Mouse (Mus musculus) thymus, postnatal 4 days (tissue): ENCODE data around the gene Ehf.

Source experiments
- DNase-seq: peaks from one replicate; pipeline ENCODE4 v3.0.0; 2021

The Ehf gene

DNA sequence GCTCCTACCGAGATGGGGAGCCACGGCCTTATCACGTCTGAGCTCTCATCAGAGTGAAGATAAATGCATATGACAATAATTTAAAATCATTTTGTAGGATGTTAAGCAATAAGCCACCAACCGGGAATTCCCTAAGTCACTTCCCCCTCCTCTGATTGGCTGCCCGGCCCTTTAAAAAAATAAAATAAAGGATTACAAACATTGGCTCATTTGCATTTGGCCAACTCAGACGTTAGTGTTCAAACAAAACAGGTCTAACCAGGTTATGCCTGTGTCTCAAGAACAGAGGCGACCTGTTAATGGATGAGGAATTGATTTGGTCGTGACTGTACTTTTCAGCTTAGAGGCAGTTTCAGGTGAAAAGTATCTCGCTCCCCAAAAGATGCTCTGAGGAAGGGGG lies at the start of gene Ehf:
Ehf (minus strand) TSS at position 147 of the 400 bp plus-strand sequence.
- no peak for DNase-seq

DNA sequence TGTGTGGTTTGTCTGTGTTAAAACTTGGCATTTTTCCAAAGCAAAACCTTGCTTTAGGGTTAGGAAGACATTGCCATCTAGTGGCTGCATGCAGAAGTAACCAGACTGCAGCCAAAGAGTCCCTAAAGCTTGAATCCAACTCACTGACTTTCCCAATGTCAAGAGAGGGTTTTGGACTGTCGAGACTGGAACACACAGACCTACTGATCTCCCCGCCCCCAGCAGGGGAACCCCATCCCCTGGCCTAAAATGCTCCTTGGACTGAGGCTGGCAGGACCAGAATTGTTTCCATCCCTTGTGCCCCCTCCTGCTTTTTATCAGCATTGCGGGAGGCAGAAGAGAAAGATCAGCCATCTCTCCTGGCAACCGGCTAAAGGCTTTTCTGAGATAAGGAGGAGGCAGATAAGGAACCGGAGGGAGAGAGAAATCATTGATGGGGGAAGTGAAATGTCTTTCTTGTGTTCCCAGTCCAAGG lies 44.4 kb upstream of the Ehf start:
- peak; percentile 33 for DNase-seq

DNA sequence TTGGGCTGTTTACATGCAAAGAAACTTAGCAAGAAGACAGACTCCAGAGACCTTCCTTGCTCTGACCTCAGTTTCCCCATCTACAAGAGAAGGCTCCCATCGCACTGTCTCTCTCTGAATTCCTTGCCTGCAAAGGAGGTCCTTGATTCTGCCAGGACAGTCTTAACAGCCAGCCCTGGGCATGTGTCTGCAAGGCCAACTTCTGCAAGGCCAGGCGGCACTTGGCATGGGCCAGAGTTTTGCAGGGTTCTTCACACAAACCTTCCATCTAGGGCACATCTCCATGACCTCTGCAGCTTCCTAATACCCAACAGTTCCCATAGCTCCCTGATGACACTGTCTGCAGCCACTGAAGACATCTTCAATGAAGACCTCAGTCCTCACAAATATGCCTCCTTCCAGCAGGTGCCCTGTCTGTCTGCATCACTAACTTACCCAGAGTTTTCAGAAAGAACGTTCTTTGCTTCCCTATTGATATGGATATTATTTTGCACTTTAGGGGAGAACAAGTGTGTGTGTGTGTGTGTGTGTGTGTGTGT lies 43.7 kb upstream of the Ehf start:
- DNase-seq = no peak

DNA sequence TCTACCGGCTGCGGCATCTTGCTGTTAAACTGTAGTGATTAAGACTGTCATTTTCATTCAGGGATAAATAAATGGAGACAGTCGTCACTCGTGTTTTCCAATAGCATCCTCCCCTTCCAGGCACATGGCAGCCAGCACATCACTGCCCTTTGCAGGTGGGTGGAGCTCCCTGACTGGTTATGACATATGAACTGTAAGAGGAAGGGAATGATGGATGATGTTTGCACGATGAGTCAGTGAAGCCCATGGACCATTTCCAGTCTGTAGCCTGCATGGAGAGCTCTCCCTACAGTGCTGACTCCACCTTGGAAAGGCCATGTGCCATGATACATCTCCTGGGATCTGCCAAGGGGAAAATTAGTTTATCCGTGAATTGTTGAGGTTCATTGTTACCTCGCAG lies 40.5 kb upstream of the Ehf start:
- DNase-seq = no peak

DNA sequence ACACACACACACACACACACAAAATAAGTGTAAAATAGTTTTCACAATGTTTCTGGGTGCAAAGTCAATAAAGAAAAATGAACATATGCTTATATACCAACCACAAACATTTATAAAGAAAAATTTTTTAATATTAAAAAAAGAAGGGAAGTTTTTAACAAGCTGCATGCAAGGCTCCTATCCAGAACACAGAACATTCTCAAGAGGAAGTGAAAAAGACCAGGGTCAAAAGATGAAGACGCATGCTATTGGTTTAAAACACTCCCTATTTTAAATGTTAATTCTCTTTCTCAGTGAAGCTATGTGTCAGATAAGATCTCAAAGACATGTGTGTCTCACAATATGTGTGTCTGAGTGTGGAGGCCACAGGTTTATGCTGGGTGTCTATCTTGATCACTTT lies 39.0 kb upstream of the Ehf start:
- no peak for DNase-seq

- no peak for DNase-seq
Observed at GRCm38 (mm10) chr2:103341375-103341971, 38.4 kb upstream of the Ehf start.

DNA sequence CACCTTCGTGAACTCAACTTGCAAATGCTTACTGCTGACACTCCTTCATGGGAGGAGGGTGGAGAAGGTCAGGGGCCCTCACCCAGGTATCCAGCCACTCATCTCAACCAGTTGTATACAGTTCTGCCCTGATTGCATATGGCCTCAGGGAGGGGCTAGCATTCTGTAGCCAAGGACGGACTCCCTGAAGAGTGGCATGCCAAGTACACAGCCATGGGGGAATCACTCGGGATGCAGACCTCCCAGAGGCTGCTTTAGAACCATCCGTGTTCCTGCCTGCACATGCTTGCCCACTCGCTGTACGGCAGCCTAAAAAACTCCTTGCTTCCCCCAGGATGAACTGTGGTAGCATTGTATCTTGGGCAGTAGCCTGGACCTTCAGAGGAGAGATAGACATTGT lies 35.6 kb upstream of the Ehf start:
- DNase-seq = no peak

DNA sequence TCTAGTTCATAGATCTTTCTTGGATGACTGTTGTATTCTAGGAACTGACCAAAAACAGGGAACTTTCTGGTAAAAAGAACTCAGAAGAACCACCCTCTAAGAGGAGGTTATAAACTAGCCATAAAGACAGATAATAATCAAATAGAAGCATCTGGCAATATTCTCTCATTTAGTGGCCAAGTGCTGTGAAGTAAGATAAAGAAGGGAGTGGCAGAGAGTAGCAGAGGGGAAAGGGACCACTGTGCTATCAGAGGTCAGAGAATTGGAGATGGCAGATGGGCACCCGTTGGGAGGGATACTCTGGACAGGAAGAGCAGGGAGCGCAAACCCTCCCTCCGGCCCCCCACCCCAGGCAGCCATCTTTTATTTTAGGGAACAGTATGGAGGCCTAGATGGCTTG lies 34.3 kb upstream of the Ehf start:
- DNase-seq = no peak

GRCm38 (mm10) chr2:103336621-103337020 lies 33.5 kb upstream of the Ehf start:
- no peak for DNase-seq

GRCm38 (mm10) chr2:103336000-103336399 lies 32.9 kb upstream of the Ehf start:
- no peak for DNase-seq

DNA sequence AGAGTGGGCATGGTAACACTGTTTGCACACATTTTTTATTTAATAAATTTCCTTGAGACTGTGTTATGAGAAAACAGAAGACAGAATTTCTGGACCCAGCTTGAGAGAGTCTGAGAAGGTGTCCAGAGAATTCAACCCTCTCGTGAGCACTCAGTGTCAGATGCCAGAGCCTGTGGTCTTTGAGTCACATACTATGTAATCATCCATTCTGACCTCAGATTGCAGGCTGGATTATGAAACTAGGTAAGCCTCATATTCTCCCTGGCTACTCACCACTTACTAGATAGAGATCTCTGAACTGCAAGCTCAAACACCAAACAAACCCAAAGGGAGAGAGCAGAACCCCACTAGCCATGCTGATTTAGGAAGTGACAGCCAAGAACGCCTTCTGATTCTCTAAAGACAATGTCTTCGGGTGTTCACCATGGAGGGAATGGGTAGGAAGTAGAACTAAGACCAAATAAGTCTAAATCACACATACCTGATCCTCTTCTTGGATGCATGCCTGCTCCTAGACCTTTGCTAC lies 28.7 kb upstream of the Ehf start:
- DNase-seq = no peak

- DNase-seq = no peak
Observed at GRCm38 (mm10) chr2:103328731-103329130, 25.7 kb upstream of the Ehf start.

DNA sequence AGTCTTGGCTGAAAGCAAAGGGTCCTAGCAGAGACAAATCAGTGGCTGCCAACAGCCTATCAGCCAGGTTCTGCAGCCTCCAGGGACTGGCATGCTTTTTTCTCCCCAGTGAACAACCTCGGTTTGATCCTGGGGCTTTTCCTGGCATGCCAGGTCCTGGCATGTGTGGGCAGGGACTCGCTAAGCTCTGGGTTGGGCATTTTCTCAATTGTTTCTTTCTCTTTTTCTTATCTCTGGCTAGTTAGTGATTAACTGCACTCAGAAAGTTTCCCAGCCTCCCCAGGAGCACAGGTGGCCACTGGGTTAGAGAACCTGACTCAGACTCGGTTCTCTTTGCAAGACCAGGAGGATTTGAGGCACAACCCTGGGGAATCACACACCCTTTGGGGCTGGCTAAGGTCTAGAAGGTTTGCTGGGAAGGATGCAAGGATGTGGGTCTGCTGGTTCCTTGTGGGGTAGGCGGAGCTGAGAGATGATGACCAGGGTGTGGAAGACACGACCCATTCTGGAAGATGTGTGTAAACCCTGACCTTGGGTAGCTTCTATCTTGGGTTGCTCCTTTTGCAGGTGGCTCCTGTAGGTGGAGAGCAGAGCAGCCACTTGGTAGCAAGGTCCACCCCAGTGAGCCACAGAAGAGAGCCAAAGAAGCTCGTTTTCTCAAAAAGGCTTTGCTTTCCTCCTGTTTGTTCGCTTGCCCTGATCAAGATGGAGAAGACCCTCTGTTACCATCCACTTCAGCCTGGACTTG lies 22.4 kb upstream of the Ehf start:
- no peak for DNase-seq

GRCm38 (mm10) chr2:103324320-103324719 lies 21.2 kb upstream of the Ehf start:
- no peak for DNase-seq

DNA sequence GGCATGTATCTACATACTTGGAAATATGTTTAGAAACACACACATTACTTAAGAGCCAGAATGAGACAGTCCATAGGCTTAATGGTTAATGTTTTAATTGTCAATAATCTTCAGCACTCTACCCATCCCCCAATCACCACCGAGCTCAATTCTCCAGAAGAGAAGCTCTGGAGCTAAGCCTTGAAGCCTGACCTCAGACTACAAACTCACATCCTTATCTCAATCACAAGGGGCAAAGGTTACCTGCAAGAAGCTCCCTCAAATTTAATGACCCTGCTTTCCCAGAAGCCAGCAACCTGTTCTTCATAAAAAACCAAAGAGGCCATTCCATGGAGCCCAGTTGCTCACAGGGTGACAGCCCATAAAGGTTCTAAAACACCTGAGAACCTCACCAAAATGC lies 19.1 kb upstream of the Ehf start:
- no peak for DNase-seq

GRCm38 (mm10) chr2:103321638-103322037 lies 18.6 kb upstream of the Ehf start:
- DNase-seq = no peak

DNA sequence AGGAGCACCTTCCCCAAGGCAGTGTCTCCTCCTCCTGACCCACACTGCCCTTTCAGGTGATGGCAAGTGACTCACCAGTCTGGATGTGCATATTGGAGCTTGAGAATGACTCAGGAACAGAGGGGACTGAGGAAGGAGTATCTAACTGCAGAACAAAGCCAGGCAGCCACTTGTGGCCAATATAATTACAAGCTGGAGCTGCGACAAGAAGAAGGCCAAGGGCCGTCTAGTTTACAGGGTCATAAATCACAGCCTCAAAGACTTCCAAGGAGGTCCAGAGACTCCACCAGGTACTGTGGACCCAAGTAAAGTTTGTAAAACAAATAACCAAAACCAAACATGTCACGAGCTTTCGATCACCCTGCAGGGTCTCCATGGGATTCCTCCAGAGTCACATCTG lies 10.9 kb upstream of the Ehf start:
- DNase-seq = no peak

DNA sequence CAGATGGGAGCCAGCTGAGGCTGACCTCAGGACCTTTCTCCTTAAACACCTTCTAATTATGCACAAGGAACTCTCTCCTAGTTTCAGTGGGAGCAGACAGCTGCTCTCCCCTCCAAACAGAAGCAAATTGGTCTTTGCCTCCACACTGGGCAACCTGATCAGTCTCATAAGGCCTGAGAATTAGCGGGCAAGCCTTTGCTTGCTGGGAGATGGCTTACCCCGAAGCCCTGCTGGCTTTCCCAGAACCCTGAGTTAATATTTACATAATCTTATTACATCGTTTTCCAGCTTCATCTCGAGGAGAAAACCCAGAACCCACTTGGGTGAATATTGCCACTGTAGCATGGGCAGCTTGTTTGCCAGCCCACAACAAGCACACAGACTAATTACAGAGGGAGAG lies 9.6 kb upstream of the Ehf start:
- no peak for DNase-seq

DNA sequence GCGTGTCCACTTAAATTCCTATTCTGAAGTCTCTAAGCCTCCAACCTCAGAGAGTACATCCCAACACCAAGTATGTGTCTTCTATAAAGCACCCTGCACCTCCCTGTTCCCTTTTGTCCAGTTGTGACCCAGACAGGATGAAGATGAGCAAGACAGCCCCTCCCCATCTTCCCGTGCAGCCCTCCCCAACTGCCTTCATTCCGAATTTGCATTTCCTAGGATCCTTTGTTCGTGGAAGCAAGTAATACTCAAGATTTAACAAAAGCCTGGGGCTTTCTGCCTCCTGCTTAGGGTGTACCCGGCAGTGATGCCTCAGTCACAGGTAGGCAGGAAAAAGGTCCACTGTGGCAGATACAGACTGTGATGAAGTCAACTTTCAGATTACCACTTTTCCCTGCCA lies 7.6 kb upstream of the Ehf start:
- no peak for DNase-seq

GRCm38 (mm10) chr2:103306686-103307085 lies 3.6 kb upstream of the Ehf start:
- no peak for DNase-seq

- peak; percentile 18 for DNase-seq
Observed at GRCm38 (mm10) chr2:103302669-103303068, 409 bp downstream of the Ehf start.

DNA sequence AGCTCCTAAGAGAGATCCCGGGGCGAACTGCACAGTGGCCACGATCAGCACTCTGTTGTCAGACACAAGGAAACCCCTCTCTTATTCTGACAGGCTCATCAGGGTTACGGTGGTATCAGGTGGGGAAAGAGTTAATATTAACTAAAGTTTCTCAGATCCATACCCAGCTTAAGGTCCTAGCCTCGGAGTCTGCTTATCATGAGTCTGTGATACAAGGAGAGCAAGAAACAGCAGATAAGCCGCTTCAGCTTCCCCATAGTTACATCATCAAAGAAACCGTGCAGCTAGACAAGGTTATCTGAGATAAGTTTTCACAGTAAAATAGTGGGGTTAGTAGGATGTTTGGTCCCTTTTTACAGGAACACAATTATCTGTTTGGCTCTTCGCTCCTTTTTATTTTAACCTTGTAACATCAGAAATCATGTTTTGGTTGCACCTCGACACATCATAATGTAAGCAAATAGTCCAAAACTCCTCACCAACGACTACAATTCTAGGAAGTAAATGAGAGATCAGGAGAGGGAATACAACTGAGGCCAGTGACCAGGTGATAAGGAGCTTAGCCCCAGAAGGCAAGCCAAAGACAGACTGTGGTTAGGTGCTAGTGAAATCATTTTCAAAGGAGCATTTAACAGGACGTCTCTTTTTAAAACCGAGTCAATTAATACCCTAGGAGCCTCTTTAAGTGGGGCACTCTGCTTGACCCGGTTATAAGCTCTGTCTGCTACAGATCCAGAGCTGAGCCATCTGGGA lies 4.2 kb downstream of the Ehf start:
- DNase-seq = no peak

GRCm38 (mm10) chr2:103294526-103294925 lies 8.6 kb downstream of the Ehf start:
- DNase-seq = no peak

- DNase-seq = no peak
Observed at GRCm38 (mm10) chr2:103293751-103294150, 9.3 kb downstream of the Ehf start.
